Mouse (Mus musculus): ENCODE measurements around the gene Olfr9.
"Not testable (repeated sequence)": the region's sequence is repeated elsewhere in the genome, so short reads cannot be mapped to it uniquely, and the experiment has no call there.

Gene Olfr9

DNA sequence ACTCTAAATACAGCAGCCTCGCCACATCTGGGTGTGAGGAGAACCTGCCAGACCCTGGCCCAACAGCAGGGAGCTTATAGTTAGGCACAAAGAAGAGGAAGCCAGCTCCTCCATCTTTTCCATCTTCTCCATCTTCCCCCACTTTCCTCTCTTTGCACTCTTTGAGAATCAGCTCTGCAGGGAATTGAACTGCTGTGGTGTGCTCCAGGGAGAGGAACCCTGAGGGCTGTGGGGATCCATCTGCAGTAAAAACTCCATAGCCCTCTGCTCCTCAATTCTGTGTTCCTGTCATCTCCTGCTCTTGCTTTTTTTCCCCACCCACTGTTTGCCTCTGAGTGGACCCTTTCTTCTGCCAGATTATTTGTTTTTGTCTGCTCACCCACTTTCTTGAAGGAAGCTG is at the start of gene Olfr9:
Gene Olfr9, plus strand, starts transcription at position 301 of the 400 bp plus-strand sequence.
- not testable (repeated sequence) for DNase-seq (ENCODE audit: low read depth, low spot score)

DNA sequence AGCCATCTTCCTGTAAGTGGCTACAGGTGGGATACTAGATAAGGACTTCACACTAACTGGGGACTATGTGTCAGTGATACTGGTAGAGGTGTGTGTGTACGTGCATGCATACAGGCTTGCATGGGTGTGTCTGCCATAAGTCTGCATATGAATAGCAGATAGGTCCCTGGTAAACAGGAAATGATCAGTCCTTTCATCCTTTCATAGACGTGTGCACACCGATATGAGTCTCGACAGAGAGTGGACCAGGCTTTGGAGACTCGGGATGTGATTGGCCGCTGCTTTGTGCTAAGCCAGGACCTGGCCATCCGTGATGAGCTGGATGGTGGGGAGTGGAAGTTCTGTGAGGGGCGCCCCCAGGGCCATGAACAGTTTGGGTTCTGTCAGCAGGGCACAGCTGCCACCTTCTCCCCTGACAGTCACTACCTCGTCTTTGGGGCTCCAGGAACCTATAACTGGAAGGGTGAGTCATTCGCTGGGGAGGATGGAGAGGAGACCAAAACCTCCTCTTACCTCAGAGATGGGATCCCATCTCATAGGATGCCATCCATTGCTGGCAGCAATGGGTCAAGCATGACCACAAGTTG is 48.7 kb upstream of the Olfr9 start:
- no peak for DNase-seq (ENCODE audit: low read depth, low spot score)

- no peak for DNase-seq (ENCODE audit: low read depth, low spot score)
Observed at GRCm38 (mm10) chr10:128945675-128946074, 43.6 kb upstream of the Olfr9 start.

GRCm38 (mm10) chr10:128947496-128947895 is 41.7 kb upstream of the Olfr9 start:
- no peak for DNase-seq (ENCODE audit: low read depth, low spot score)

- no peak for DNase-seq (ENCODE audit: low read depth, low spot score)
Observed at GRCm38 (mm10) chr10:128950208-128950887, 38.9 kb upstream of the Olfr9 start.

GRCm38 (mm10) chr10:128958340-128958739 is 30.9 kb upstream of the Olfr9 start:
- no peak for DNase-seq (ENCODE audit: low read depth, low spot score)

- no peak for DNase-seq (ENCODE audit: low read depth, low spot score)
Observed at GRCm38 (mm10) chr10:128960142-128960541, 29.1 kb upstream of the Olfr9 start.

- DNase-seq (ENCODE audit: low read depth, low spot score): no peak
Observed at GRCm38 (mm10) chr10:128960590-128961584, 28.3 kb upstream of the Olfr9 start, which contains the start of gene Mettl7b. Gene Mettl7b, minus strand, starts transcription at chr10:128960988.

GRCm38 (mm10) chr10:128964961-128965360 is 24.3 kb upstream of the Olfr9 start:
- DNase-seq (ENCODE audit: low read depth, low spot score): no peak

GRCm38 (mm10) chr10:128965871-128966270 is 23.4 kb upstream of the Olfr9 start:
- no peak for DNase-seq (ENCODE audit: low read depth, low spot score)

DNA sequence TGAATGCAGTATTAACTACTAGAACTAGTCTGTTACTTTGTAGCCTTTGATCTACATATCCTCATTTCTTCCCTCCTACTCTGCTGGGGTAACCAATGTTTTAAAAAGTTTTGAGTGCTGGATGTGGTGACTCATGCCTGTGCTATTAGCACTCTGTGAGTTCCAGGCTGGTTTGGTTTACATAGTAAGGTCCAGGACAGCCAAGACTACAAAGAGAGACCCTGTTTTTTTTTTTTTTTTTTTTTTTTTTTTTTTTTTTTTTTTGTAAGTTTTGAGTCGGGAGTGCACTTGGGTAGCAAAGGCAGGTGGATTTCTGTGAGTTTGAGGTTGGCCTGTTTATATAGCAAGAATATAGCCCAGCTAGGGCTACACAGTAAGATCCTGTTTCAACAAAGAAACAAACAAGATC is 20.9 kb upstream of the Olfr9 start:
- DNase-seq (ENCODE audit: low read depth, low spot score): no peak

DNA sequence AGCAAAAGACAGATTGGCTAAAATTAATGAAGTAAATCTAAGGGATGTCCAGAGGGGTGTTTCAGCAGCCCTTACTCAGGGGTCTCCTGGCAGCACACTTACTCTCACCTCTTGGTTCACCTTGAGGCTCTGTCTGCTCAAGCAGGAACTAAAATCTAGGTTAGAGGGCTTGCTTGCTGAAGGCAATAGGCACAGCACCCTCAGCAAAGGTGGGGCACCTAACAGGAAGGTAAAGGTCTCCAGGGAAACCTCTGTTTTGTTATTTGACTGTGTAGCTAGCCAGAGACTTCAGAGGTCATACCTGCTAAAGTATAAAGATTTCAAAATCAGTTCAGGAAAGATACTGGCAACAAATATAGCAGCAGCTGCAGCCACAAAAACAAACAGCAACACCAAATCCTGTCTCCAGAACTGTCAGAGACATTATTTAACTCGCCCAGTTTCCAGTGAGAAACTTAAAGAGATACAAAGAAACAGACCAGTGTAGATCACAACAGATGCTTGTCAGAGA is 18.4 kb upstream of the Olfr9 start:
- DNase-seq (ENCODE audit: low read depth, low spot score): no peak

GRCm38 (mm10) chr10:128972841-128973240 is 16.4 kb upstream of the Olfr9 start:
- no peak for DNase-seq (ENCODE audit: low read depth, low spot score)

DNA sequence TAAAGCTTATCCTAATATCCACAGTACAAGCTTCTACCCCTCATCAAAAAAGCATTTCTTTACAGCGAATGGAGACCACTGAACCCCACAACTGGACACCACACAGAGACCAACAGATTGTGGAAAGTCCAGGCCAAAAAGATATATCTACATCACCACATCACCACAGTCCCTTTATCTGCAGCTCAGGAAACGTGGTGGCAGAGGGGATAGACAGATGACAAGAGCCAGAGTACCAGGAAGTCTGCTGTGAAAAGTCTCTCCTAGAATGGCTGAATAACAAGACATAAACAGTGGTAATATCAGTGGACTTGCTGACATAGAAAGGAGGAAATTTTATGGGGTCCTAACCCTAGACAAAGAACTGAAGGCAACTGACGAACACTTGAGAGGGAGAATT is 12.8 kb upstream of the Olfr9 start:
- no peak for DNase-seq (ENCODE audit: low read depth, low spot score)

DNA sequence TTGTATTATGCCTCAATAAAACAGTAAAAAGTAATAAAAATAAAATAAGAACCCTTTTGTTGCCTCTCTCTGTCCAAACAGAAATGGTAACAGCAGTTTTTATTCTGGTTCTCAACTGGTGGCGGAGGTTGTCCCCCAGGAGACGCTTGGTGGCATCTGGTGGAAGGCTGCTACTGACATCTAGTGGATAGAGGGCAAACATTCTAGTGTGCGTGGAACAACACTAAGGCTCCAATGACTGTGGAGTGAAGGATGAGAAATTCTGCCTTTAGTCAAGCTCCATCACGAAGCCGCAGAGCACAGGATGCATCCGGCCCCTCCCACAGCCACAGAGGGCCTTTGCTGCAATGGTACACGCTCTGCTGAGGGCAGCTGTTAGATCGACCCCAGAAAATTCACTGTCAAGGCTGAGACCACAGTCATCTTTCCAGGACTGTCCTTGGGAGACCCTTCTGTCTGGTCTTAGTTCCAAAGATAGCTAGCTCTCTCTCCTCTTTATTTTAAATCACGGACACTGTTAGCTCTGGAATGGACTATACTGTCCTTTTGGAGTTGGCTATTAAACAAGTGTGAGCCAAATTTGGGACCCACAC is 11.6 kb upstream of the Olfr9 start:
- no peak for DNase-seq (ENCODE audit: low read depth, low spot score)

GRCm38 (mm10) chr10:128980644-128981365 is 8.4 kb upstream of the Olfr9 start:
- DNase-seq (ENCODE audit: low read depth, low spot score): no peak

DNA sequence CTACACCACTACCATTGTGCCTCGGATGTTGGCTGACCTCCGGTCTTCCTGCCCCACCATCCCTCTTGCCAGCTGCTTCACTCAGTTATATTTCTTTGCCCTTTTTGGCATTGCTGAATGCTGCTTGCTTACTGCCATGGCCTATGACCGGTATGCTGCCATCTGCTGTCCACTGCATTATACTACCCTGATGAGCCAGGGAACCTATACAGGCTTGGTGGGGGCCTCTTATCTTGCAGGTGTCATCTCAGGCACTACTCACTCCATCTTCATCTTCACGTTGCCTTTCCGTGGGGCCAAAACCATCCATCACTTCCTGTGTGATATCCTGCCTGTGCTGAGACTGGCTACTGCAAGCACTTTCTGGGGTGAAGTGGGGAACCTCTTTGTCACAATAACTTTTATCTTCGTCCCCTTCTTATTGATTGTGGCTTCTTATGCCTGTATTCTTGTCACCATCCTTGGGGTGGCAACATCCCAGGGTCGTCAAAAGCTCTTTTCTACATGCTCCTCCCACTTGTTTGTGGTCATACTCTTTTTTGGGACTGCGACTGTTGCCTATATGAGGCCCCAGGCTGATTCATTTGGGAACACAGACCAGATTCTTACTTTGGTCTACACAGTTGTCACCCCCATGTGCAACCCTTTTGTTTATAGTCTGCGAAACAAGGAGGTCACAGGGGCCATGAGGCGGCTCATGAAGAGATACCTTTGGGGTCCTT is 1.1 kb downstream of the Olfr9 start:
- DNase-seq (ENCODE audit: low read depth, low spot score): not testable (repeated sequence)

DNA sequence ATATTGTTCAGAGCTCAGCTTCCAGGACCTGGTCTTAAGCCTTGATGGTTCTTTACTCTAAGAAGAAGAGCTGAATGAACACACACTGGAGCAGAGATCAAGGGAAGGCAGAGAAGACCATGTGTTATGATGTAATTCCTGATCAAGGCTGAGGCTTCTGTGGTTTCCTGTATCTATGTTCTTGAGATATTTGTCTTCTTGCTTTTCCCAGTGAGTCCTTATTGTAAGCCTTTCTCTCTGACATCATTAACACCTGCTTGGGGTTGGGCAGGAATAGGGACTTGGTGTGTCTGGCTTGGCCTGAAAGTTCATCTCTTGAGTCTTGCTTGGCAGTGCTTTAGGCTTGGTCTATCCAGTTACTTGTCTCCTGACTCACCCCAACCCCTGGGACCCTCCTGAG is 1.8 kb downstream of the Olfr9 start:
- DNase-seq (ENCODE audit: low read depth, low spot score): no peak

DNA sequence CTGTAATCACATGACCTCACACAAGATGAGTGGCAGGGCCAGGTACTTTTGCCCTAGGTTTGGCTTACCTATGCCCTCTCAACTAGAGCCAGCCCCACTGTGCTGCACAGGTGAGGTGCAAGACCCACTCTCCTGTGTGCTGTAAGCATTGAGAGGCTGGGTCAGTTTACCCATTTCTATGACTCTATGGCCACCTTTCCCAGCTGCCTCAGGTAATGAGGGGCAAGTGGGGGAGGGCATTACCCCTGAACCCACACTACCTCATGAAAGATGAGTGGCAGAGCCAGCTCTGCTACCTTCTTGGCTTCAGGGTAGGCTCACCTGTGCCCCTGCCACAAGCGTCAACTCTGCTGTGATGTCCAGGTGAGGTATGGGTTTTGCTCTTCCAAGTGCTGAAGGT is 6.6 kb downstream of the Olfr9 start:
- DNase-seq (ENCODE audit: low read depth, low spot score): no peak

DNA sequence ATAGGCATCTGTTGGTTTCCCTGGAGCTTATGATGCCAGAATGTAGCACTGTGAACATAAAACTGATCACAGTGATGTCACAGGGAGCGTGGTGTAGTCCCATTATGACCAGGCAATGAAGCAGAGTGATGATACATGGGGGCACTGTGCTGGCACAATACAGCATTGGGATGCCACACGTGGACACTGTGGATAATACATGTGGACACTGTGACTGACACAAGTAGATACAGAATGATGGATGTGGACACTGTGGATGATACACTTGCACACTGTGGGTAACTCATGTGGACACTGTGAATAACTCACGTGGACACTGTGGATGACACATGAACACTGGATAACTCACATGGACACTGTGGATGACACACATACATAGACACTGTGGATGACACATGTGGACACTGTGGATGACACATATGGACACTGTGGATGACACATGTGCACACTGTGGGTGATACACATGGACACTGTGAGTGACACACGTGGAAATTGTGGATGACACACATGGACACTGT is 7.4 kb downstream of the Olfr9 start:
- no peak for DNase-seq (ENCODE audit: low read depth, low spot score)
